ENCODE assay signal across 21 mouse cellular contexts in the genomic region with DNA sequence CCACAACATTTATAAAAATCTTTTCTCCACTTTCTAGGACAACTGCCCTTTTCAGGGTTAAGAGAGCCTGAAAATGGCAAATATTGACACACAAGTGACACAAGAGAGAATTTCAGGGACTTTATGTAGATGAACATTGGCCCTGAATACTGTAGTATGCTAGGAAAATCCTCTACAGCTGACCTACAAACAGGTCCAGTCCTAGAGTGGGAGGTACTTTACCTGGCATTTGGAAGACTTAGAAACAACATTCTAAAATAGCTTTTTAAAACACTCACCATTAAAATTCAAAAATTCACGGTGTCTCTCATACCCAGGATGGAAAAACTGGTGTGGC. TPM values are rescaled to one million over a fixed set of nuclear protein-coding genes. Genes with fewer than 3 reads are reported as not detected.
DNase-seq lines count a peak whose midpoint lies in the region; ATAC-seq and TF ChIP-seq lines count a peak whose summit lies in the region.
"Had no signal": no experiment of that assay in that cellular context is flagged by ENCODE, and none has a peak within 500 bp of the region (broad histone marks: within the 10 kb centered on the region; RNA-seq: fewer than 3 reads in every experiment).

No protein-coding gene starts in this region.

- H3K4me3 ChIP-seq in liver, adult 2 months (ENCODE audit: insufficient read depth, low read depth, low read length): no peak overlapping the region
- H3K4me3 ChIP-seq in liver, embryonic 16.5 days (ENCODE audit: low read depth, low read length): no peak overlapping the region
- no peak overlapping the region for H3K4me3 ChIP-seq in liver, embryonic 12.5 days
- H3K4me3 ChIP-seq in stomach, embryonic 15.5 days (replicated peaks): no peak overlapping the region
- H3K4me3 ChIP-seq in stomach, postnatal 0 days (ENCODE audit: low read depth, low read length): no peak overlapping the region

- no peaks in the 10 kb centered on the region for H3K27me3 ChIP-seq in liver, adult 2 months (ENCODE audit: control insufficient read depth, insufficient read depth, low read length)
- H3K27me3 ChIP-seq in liver, embryonic 16.5 days (ENCODE audit: control insufficient read depth, insufficient read depth, low read depth, low read length): no peaks in the 10 kb centered on the region
- no peaks in the 10 kb centered on the region for H3K27me3 ChIP-seq in liver, embryonic 12.5 days (replicated peaks)
- no peaks in the 10 kb centered on the region for H3K27me3 ChIP-seq in stomach, embryonic 15.5 days (replicated peaks)
- no peaks in the 10 kb centered on the region for H3K27me3 ChIP-seq in stomach, postnatal 0 days (ENCODE audit: control insufficient read depth, insufficient read depth, low read length)
- H3K27me3 ChIP-seq: CH12.LX, Patski had no signal

- DNase-seq in liver, adult 2 months (ENCODE audit: extremely low read depth, low read depth, low spot score): peak; percentile 57
- DNase-seq in liver: no peak
- DNase-seq in stomach, postnatal 0 days (ENCODE audit: low spot score): no peak
- DNase-seq: adrenal gland, adult 2 months; adrenal gland, adult 8-10 months; adrenal gland, postnatal 10 days; adrenal gland, postnatal 14 days; adrenal gland, postnatal 25 days; adrenal gland, postnatal 36 days; B cell, adult 2 months; cerebellum, adult 11 months; cerebellum, adult 11-12 months; cerebellum, adult 18-20 months had no signal

- no peak for TF ChIP-seq POLR2A in liver, adult 2 months (IDR thresholded peaks at IDR 0.05; ENCODE audit: extremely low read depth, insufficient read depth, low read length)

- H3K27ac ChIP-seq in liver, adult 2 months (replicated peaks; ENCODE audit: insufficient read depth, low read depth, low read length): no peak overlapping the region
- no peak overlapping the region for H3K27ac ChIP-seq in liver, embryonic 16.5 days (ENCODE audit: low read length)
- no peak overlapping the region for H3K27ac ChIP-seq in liver, embryonic 12.5 days
- H3K27ac ChIP-seq in stomach, embryonic 15.5 days: 0 out of 2 replicates have a peak overlapping the region, but pooled peaks have one; percentile 4
- H3K27ac ChIP-seq in stomach, postnatal 0 days (replicated peaks): no peak overlapping the region

- 49% methylated on average over 1 of the region's 1 CpGs for WGBS in liver, adult 2 months
- 63% methylated on average over 1 of the region's 1 CpGs for WGBS in liver, embryonic 16.5 days (ENCODE audit: insufficient replicate concordance)
- 84% methylated on average over 1 of the region's 1 CpGs for WGBS in liver, embryonic 12.5 days (ENCODE audit: insufficient replicate concordance)
- 81% methylated on average over 1 of the region's 1 CpGs for WGBS in stomach, embryonic 15.5 days
- 54% methylated on average over 1 of the region's 1 CpGs for WGBS in stomach, postnatal 0 days

- no peak overlapping the region for H3K9ac ChIP-seq in liver, adult 2 months (ENCODE audit: low read depth, low read length)
- no peak overlapping the region for H3K9ac ChIP-seq in liver, embryonic 16.5 days (ENCODE audit: low read depth, low read length)
- H3K9ac ChIP-seq in liver, embryonic 12.5 days: no peak overlapping the region
- no peak overlapping the region for H3K9ac ChIP-seq in stomach, embryonic 15.5 days
- no peak overlapping the region for H3K9ac ChIP-seq in stomach, postnatal 0 days (ENCODE audit: low read length)

- peaks cover 4% of the 10 kb centered on the region; the same call in 1 of the 2 replicates for H3K4me1 ChIP-seq in liver, adult 2 months (ENCODE audit: control insufficient read depth, insufficient read depth, low read length)
- peaks cover 4% of the 10 kb centered on the region for H3K4me1 ChIP-seq in liver, embryonic 16.5 days (ENCODE audit: control insufficient read depth, low read depth, low read length)
- H3K4me1 ChIP-seq in liver, embryonic 12.5 days: peaks cover 8% of the 10 kb centered on the region
- H3K4me1 ChIP-seq in stomach, embryonic 15.5 days: no peaks in the 10 kb centered on the region
- no peaks in the 10 kb centered on the region for H3K4me1 ChIP-seq in stomach, postnatal 0 days (replicated peaks; ENCODE audit: control insufficient read depth, insufficient read depth)

- peaks cover 9% of the 10 kb centered on the region; the same call in 1 of the 2 replicates for H3K36me3 ChIP-seq in liver, adult 2 months (ENCODE audit: control insufficient read depth, insufficient read depth, low read length)
- H3K36me3 ChIP-seq in liver, embryonic 16.5 days (ENCODE audit: control insufficient read depth, insufficient read depth): no peaks in the 10 kb centered on the region
- peaks cover 19% of the 10 kb centered on the region for H3K36me3 ChIP-seq in liver, embryonic 12.5 days
- no peaks in the 10 kb centered on the region for H3K36me3 ChIP-seq in stomach, embryonic 15.5 days
- H3K36me3 ChIP-seq in stomach, postnatal 0 days (ENCODE audit: control insufficient read depth, insufficient read depth, low read length): no peaks in the 10 kb centered on the region

- no peak for TF ChIP-seq EP300 in stomach, postnatal 0 days (optimal IDR thresholded peaks at IDR 0.05)

- peak; percentile 62; the same call in 1 of the 2 replicates for ATAC-seq in liver, embryonic 16.5 days (ENCODE audit: low read depth)
- ATAC-seq in liver, embryonic 12.5 days: no peak
- ATAC-seq in stomach, embryonic 15.5 days (ENCODE audit: insufficient read depth, low FRiP score, low read depth): no peak
- no peak for ATAC-seq in stomach, postnatal 0 days (ENCODE audit: low FRiP score, low TSS enrichment)
- ATAC-seq: activated CD4-positive, CD25-positive, alpha-beta regulatory T cell, adult 4 months; CD4-positive, CD25-positive, alpha-beta regulatory T cell, adult 4 months; Patski had no signal

- H3K9me3 ChIP-seq in liver, embryonic 16.5 days (replicated peaks; ENCODE audit: control insufficient read depth, low read length): no peaks in the 10 kb centered on the region
- H3K9me3 ChIP-seq in liver, embryonic 12.5 days (replicated peaks): no peaks in the 10 kb centered on the region
- H3K9me3 ChIP-seq in stomach, embryonic 15.5 days: no peaks in the 10 kb centered on the region
- H3K9me3 ChIP-seq in stomach, postnatal 0 days (ENCODE audit: control insufficient read depth, low read length): no peaks in the 10 kb centered on the region
- H3K9me3 ChIP-seq: G1E had no signal

- peaks cover 3% of the 10 kb centered on the region; the same call in 1 of the 2 replicates for H3K79me2 ChIP-seq in liver, adult 2 months (ENCODE audit: control insufficient read depth, insufficient read depth, low read length)

- H3K4me2 ChIP-seq in liver, embryonic 16.5 days (ENCODE audit: low read depth, low read length): no peak overlapping the region
- no peak overlapping the region for H3K4me2 ChIP-seq in liver, embryonic 12.5 days
- no peak overlapping the region for H3K4me2 ChIP-seq in stomach, embryonic 15.5 days
- H3K4me2 ChIP-seq in stomach, postnatal 0 days (replicated peaks; ENCODE audit: low read depth): no peak overlapping the region

- TF ChIP-seq CTCF in liver, adult 2 months (IDR thresholded peaks at IDR 0.05; ENCODE audit: low read depth, low read length): no peak
- TF ChIP-seq CTCF in stomach, postnatal 0 days (IDR thresholded peaks at IDR 0.05; ENCODE audit: low read depth): no peak

RNA-seq across cellular contexts. Expression of gene Dtnbp1, which starts 47.7 kb away (rescaled TPM):
- total RNA-seq in liver, adult 2 months (2014; rRNA removed): 32.5 and 47.9 TPM in 2 replicates
- 53.0 and 57.4 TPM in 2 replicates for polyA plus RNA-seq in liver, adult 2 months (2012; rRNA removed)
- polyA plus RNA-seq in liver, embryonic 16.5 days (2015; fragmentation: Nextera tagmentation; extraction: Ambion mirVana): 25.7 and 25.8 TPM in 2 replicates
- polyA plus RNA-seq in liver, embryonic 12.5 days (2016; fragmentation: Nextera tagmentation; extraction: Ambion mirVana): 35.0 and 36.1 TPM in 2 replicates
- 58.7 and 61.1 TPM in 2 replicates for polyA plus RNA-seq in stomach, embryonic 15.5 days (2015; fragmentation: Nextera tagmentation; extraction: Ambion mirVana)
- polyA plus RNA-seq in stomach, postnatal 0 days (2015; fragmentation: Nextera tagmentation; extraction: Ambion mirVana): 47.7 and 52.6 TPM in 2 replicates
